Mouse (Mus musculus): ENCODE data around the gene Hoxa10.

DNA sequence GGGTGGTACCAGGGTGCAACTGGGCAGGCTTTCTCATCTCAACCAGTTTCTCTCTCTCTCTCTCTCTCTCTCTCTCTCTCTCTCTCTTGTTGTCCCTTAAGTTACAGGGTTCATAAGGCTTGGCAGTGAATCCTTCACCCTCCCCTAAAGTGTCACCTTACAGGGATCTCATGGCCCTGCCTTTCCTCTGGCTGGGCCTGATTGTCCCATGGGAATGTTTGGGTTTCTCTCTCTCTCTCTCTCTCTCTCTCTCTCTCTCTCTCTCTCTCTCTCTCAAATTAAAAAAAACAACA is 33.0 kb downstream of the Hoxa10 start:
- TF ChIP-seq CTCF (IDR thresholded peaks at IDR 0.05; ENCODE audit: low read depth, low read length) = no peak
- TF ChIP-seq POLR2A (IDR thresholded peaks at IDR 0.05; ENCODE audit: insufficient read depth, low read length) = no peak

All from ES-Bruce4 (cell line).